Mouse (Mus musculus): ENCODE results near the gene Fbxl17. TPM values are rescaled to one million over a fixed set of nuclear protein-coding genes. Genes with fewer than 3 reads are reported as not detected.

Gene Fbxl17
- polyA plus RNA-seq, 1 experiment: 9.3 TPM

- Histone ChIP-seq H3K36me3 (ENCODE audit: control insufficient read depth, insufficient read depth) (no peaks in the 10 kb centered on the region), H3K4me2 (ENCODE audit: low read depth) (no peak overlapping the region), H3K27me3 (ENCODE audit: control insufficient read depth, insufficient read depth, insufficient read length) (no peaks in the 10 kb centered on the region), H3K79me2 (ENCODE audit: control insufficient read depth, insufficient read depth) (no peaks in the 10 kb centered on the region), H3K4me3 (no peak overlapping the region), H3ac (ENCODE audit: control insufficient read depth, insufficient read length) (no peak overlapping the region)
- no peak for TF ChIP-seq SRF (IDR thresholded peaks at IDR 0.05; ENCODE audit: control insufficient read depth, insufficient read length, low read depth)
- TF ChIP-seq MAX (IDR thresholded peaks at IDR 0.05; ENCODE audit: low read depth): no peak
- no peak for TF ChIP-seq TCF12 (IDR thresholded peaks at IDR 0.05; ENCODE audit: insufficient read depth, poor library complexity, severe bottlenecking)
- TF ChIP-seq TCF3 (IDR thresholded peaks at IDR 0.05; ENCODE audit: insufficient read length, low read depth): no peak
- no peak for TF ChIP-seq USF1 (IDR thresholded peaks at IDR 0.05; ENCODE audit: low read depth)
Observed at GRCm38 (mm10) chr17:63312804-63313203, 187.0 kb downstream of the Fbxl17 start.

- Histone ChIP-seq H3K79me2 (ENCODE audit: control insufficient read depth, insufficient read depth) (no peaks in the 10 kb centered on the region), H3K4me2 (ENCODE audit: low read depth) (no peak overlapping the region), H3K4me3 (no peak overlapping the region), H3K27me3 (ENCODE audit: control insufficient read depth, insufficient read depth, insufficient read length) (no peaks in the 10 kb centered on the region), H3ac (ENCODE audit: control insufficient read depth, insufficient read length) (no peak overlapping the region), H3K36me3 (ENCODE audit: control insufficient read depth, insufficient read depth) (no peaks in the 10 kb centered on the region)
- TF ChIP-seq E2F4 (IDR thresholded peaks at IDR 0.05; ENCODE audit: insufficient read depth): no peak
- TF ChIP-seq USF1 (IDR thresholded peaks at IDR 0.05; ENCODE audit: low read depth): no peak
- TF ChIP-seq MYOG (IDR thresholded peaks at IDR 0.05; ENCODE audit: control insufficient read depth in 1 of 3, insufficient read depth in 1 of 3, insufficient read length in 2 of 3, low read depth in 2 of 3): no peak
- no peak for TF ChIP-seq MYOD1 (IDR thresholded peaks at IDR 0.05; ENCODE audit: control insufficient read depth in 1 of 3, insufficient read length in 2 of 3, low read depth in 2 of 3)
- no peak for TF ChIP-seq POLR2A (IDR thresholded peaks at IDR 0.05; ENCODE audit: insufficient read length, low read depth)
- TF ChIP-seq CEBPB (IDR thresholded peaks at IDR 0.05; ENCODE audit: insufficient read depth, poor library complexity, severe bottlenecking): no peak
- no peak for TF ChIP-seq POLR2AphosphoS2 (IDR thresholded peaks at IDR 0.05; ENCODE audit: insufficient read length, low read depth)
- TF ChIP-seq SRF (IDR thresholded peaks at IDR 0.05; ENCODE audit: control insufficient read depth, insufficient read length, low read depth): no peak
- TF ChIP-seq REST (IDR thresholded peaks at IDR 0.05; ENCODE audit: insufficient read depth, insufficient read length): no peak
- TF ChIP-seq TCF3 (IDR thresholded peaks at IDR 0.05; ENCODE audit: insufficient read length, low read depth): no peak
- TF ChIP-seq TCF12 (IDR thresholded peaks at IDR 0.05; ENCODE audit: insufficient read depth, poor library complexity, severe bottlenecking): no peak
- no peak for TF ChIP-seq MAX (IDR thresholded peaks at IDR 0.05; ENCODE audit: low read depth)
Observed at GRCm38 (mm10) chr17:63312330-63312729, 187.5 kb downstream of the Fbxl17 start.

- no peak overlapping the region for H3ac ChIP-seq (ENCODE audit: control insufficient read depth, insufficient read length)
Observed at GRCm38 (mm10) chr17:63311613-63312012, 188.2 kb downstream of the Fbxl17 start.

GRCm38 (mm10) chr17:63310021-63310420 is 189.8 kb downstream of the Fbxl17 start:
- no peaks in the 10 kb centered on the region for H3K27me3 ChIP-seq (ENCODE audit: control insufficient read depth, insufficient read depth, insufficient read length)
- TF ChIP-seq POLR2AphosphoS2 (IDR thresholded peaks at IDR 0.05; ENCODE audit: insufficient read length, low read depth) (no peak), TCF12 (IDR thresholded peaks at IDR 0.05; ENCODE audit: insufficient read depth, poor library complexity, severe bottlenecking) (no peak), USF1 (IDR thresholded peaks at IDR 0.05; ENCODE audit: low read depth) (no peak), TCF3 (IDR thresholded peaks at IDR 0.05; ENCODE audit: insufficient read length, low read depth) (no peak), MYOG (IDR thresholded peaks at IDR 0.05; ENCODE audit: control insufficient read depth in 1 of 3, insufficient read depth in 1 of 3, insufficient read length in 2 of 3, low read depth in 2 of 3) (no peak), MYOD1 (IDR thresholded peaks at IDR 0.05; ENCODE audit: control insufficient read depth in 1 of 3, insufficient read length in 2 of 3, low read depth in 2 of 3) (no peak), MAX (IDR thresholded peaks at IDR 0.05; ENCODE audit: low read depth) (no peak), E2F4 (IDR thresholded peaks at IDR 0.05; ENCODE audit: insufficient read depth) (no peak), REST (IDR thresholded peaks at IDR 0.05; ENCODE audit: insufficient read depth, insufficient read length) (no peak), SRF (IDR thresholded peaks at IDR 0.05; ENCODE audit: control insufficient read depth, insufficient read length, low read depth) (no peak), CEBPB (IDR thresholded peaks at IDR 0.05; ENCODE audit: insufficient read depth, poor library complexity, severe bottlenecking) (no peak), POLR2A (IDR thresholded peaks at IDR 0.05; ENCODE audit: insufficient read length, low read depth) (no peak)
- no peak overlapping the region for H3K4me2 ChIP-seq (ENCODE audit: low read depth)
- no peak overlapping the region for H3ac ChIP-seq (ENCODE audit: control insufficient read depth, insufficient read length)
- H3K36me3 ChIP-seq (ENCODE audit: control insufficient read depth, insufficient read depth): no peaks in the 10 kb centered on the region
- no peak overlapping the region for H3K4me3 ChIP-seq
- H3K79me2 ChIP-seq (ENCODE audit: control insufficient read depth, insufficient read depth): no peaks in the 10 kb centered on the region

More at GRCm38 (mm10) chr17:63311613-63312012, 188.2 kb downstream of the Fbxl17 start:
- Histone ChIP-seq H3K4me3 (no peak overlapping the region), H3K36me3 (ENCODE audit: control insufficient read depth, insufficient read depth) (no peaks in the 10 kb centered on the region), H3K27me3 (ENCODE audit: control insufficient read depth, insufficient read depth, insufficient read length) (no peaks in the 10 kb centered on the region), H3K79me2 (ENCODE audit: control insufficient read depth, insufficient read depth) (no peaks in the 10 kb centered on the region), H3K4me2 (ENCODE audit: low read depth) (no peak overlapping the region)
- TF ChIP-seq MYOD1 (IDR thresholded peaks at IDR 0.05; ENCODE audit: control insufficient read depth in 1 of 3, insufficient read length in 2 of 3, low read depth in 2 of 3): no peak
- no peak for TF ChIP-seq TCF3 (IDR thresholded peaks at IDR 0.05; ENCODE audit: insufficient read length, low read depth)
- no peak for TF ChIP-seq POLR2A (IDR thresholded peaks at IDR 0.05; ENCODE audit: insufficient read length, low read depth)
- TF ChIP-seq MYOG (IDR thresholded peaks at IDR 0.05; ENCODE audit: control insufficient read depth in 1 of 3, insufficient read depth in 1 of 3, insufficient read length in 2 of 3, low read depth in 2 of 3): no peak
- TF ChIP-seq CEBPB (IDR thresholded peaks at IDR 0.05; ENCODE audit: insufficient read depth, poor library complexity, severe bottlenecking): no peak
- no peak for TF ChIP-seq MAX (IDR thresholded peaks at IDR 0.05; ENCODE audit: low read depth)
- TF ChIP-seq TCF12 (IDR thresholded peaks at IDR 0.05; ENCODE audit: insufficient read depth, poor library complexity, severe bottlenecking): no peak
- TF ChIP-seq E2F4 (IDR thresholded peaks at IDR 0.05; ENCODE audit: insufficient read depth): no peak
- no peak for TF ChIP-seq USF1 (IDR thresholded peaks at IDR 0.05; ENCODE audit: low read depth)
- TF ChIP-seq SRF (IDR thresholded peaks at IDR 0.05; ENCODE audit: control insufficient read depth, insufficient read length, low read depth): no peak
- TF ChIP-seq REST (IDR thresholded peaks at IDR 0.05; ENCODE audit: insufficient read depth, insufficient read length): no peak
- no peak for TF ChIP-seq POLR2AphosphoS2 (IDR thresholded peaks at IDR 0.05; ENCODE audit: insufficient read length, low read depth)

- Histone ChIP-seq H3K27me3 (ENCODE audit: control insufficient read depth, insufficient read depth, insufficient read length) (no peaks in the 10 kb centered on the region), H3ac (ENCODE audit: control insufficient read depth, insufficient read length) (no peak overlapping the region), H3K36me3 (ENCODE audit: control insufficient read depth, insufficient read depth) (no peaks in the 10 kb centered on the region), H3K4me3 (no peak overlapping the region), H3K79me2 (ENCODE audit: control insufficient read depth, insufficient read depth) (no peaks in the 10 kb centered on the region), H3K4me2 (ENCODE audit: low read depth) (no peak overlapping the region)
- TF ChIP-seq POLR2AphosphoS2 (IDR thresholded peaks at IDR 0.05; ENCODE audit: insufficient read length, low read depth) (no peak), POLR2A (IDR thresholded peaks at IDR 0.05; ENCODE audit: insufficient read length, low read depth) (no peak), TCF3 (IDR thresholded peaks at IDR 0.05; ENCODE audit: insufficient read length, low read depth) (no peak), E2F4 (IDR thresholded peaks at IDR 0.05; ENCODE audit: insufficient read depth) (no peak), SRF (IDR thresholded peaks at IDR 0.05; ENCODE audit: control insufficient read depth, insufficient read length, low read depth) (no peak), MAX (IDR thresholded peaks at IDR 0.05; ENCODE audit: low read depth) (no peak), MYOG (IDR thresholded peaks at IDR 0.05; ENCODE audit: control insufficient read depth in 1 of 3, insufficient read depth in 1 of 3, insufficient read length in 2 of 3, low read depth in 2 of 3) (no peak), TCF12 (IDR thresholded peaks at IDR 0.05; ENCODE audit: insufficient read depth, poor library complexity, severe bottlenecking) (no peak), REST (IDR thresholded peaks at IDR 0.05; ENCODE audit: insufficient read depth, insufficient read length) (no peak), CEBPB (IDR thresholded peaks at IDR 0.05; ENCODE audit: insufficient read depth, poor library complexity, severe bottlenecking) (no peak), USF1 (IDR thresholded peaks at IDR 0.05; ENCODE audit: low read depth) (no peak), MYOD1 (IDR thresholded peaks at IDR 0.05; ENCODE audit: control insufficient read depth in 1 of 3, insufficient read length in 2 of 3, low read depth in 2 of 3) (no peak)
Observed at GRCm38 (mm10) chr17:63303862-63304261, 196.0 kb downstream of the Fbxl17 start.

All from myocyte (in vitro differentiated cells).